Mouse (Mus musculus) stomach, postnatal 0 days (tissue): ENCODE measurements at regions not wholly inside any gene's neighbourhood (a gene's known extent, or its start where the extent isn't known, plus 50 kb on each side); places are given as distances from the start of the nearest gene placed in this dataset.

Experiments
- CTCF ChIP-seq: IDR thresholded peaks from 2 replicates; pipeline ENCODE4 v1.5.1; 2016; ENCODE audit warnings: antibody characterized with exemption, low read depth, mild to moderate bottlenecking, moderate library complexity
- EP300 ChIP-seq: optimal IDR thresholded peaks from 2 replicates; pipeline ENCODE3; 2016; ENCODE audit warnings: antibody characterized with exemption

GRCm38 (mm10) chr14:24803001-24803655, 316.2 kb downstream of the Rps24 start:
- TF ChIP-seq CTCF (no peak), EP300 (no peak)
